Mouse (Mus musculus) embryonic facial prominence, embryonic 13.5 days (tissue): Measurements from ENCODE around the gene Apom. TPM values are rescaled to one million over a fixed set of nuclear protein-coding genes. Genes with fewer than 3 reads are reported as not detected.
A peak's percentile ranks its signal among the peaks of the same experiment; 100 is the strongest.

Source experiments
- ATAC-seq: fragments of 200-750 bp; cut with Nextera tagmentation; 2 replicates; pipeline ENCODE4 v1.8.0; 2017; ENCODE audit warnings: low read depth; ENCODE audit not compliant: insufficient number of reproducible peaks, insufficient read depth, low FRiP score, low TSS enrichment
- H3K27ac ChIP-seq: fragments of 300-500 bp; sonication (generic); 2 replicates; pipeline ENCODE4 v1.5.1; 2015; ENCODE audit warnings: moderate library complexity, mild to moderate bottlenecking, inconsistent platforms
- H3K27me3 ChIP-seq: fragments of 300-500 bp; sonication (generic); 2 replicates; pipeline ENCODE4 v1.6.1; 2015; ENCODE audit warnings: mild to moderate bottlenecking, inconsistent platforms
- H3K36me3 ChIP-seq: fragments of 300-500 bp; sonication (generic); 2 replicates; pipeline ENCODE4 v1.6.1; 2015; ENCODE audit warnings: mild to moderate bottlenecking, inconsistent platforms
- H3K4me1 ChIP-seq: fragments of 300-500 bp; sonication (generic); 2 replicates; pipeline ENCODE4 v1.6.1; 2015; ENCODE audit warnings: inconsistent platforms
- H3K4me2 ChIP-seq: fragments of 300-500 bp; sonication (generic); 2 replicates; pipeline ENCODE4 v1.6.1; 2015; ENCODE audit warnings: moderate library complexity, mild to moderate bottlenecking, inconsistent platforms
- H3K4me3 ChIP-seq: fragments of 300-500 bp; sonication (generic); 2 replicates; pipeline ENCODE4 v1.5.1; 2015; ENCODE audit warnings: mild to moderate bottlenecking, inconsistent platforms
- H3K9ac ChIP-seq: fragments of 300-500 bp; sonication (generic); 2 replicates; pipeline ENCODE4 v1.6.1; 2015; ENCODE audit warnings: mild to moderate bottlenecking, inconsistent platforms
- H3K9me3 ChIP-seq: fragments of 300-500 bp; sonication (generic); 2 replicates; pipeline ENCODE4 v1.6.1; 2016; ENCODE audit warnings: inconsistent platforms
- WGBS: fragments of 180-500 bp; shearing (Covaris S2); methylation state at CpG from one replicate; pipeline ENCODE4 v1.1.7; 2015; ENCODE audit warnings: mixed read lengths; 5-methylcytosine and 5-hydroxymethylcytosine counted together
- polyA plus RNA-seq: library from polyadenylated mRNA; unstranded; fragments of >200 nt; fragmentation: Nextera tagmentation; extraction: Ambion mirVana; gene quantifications from 2 replicates; pipeline ENCODE4 v1.2.1, GENCODE M21; 2015

The Apom gene
- polyA plus RNA-seq, 1 experiment from 2014 or later = 0.28 TPM

DNA sequence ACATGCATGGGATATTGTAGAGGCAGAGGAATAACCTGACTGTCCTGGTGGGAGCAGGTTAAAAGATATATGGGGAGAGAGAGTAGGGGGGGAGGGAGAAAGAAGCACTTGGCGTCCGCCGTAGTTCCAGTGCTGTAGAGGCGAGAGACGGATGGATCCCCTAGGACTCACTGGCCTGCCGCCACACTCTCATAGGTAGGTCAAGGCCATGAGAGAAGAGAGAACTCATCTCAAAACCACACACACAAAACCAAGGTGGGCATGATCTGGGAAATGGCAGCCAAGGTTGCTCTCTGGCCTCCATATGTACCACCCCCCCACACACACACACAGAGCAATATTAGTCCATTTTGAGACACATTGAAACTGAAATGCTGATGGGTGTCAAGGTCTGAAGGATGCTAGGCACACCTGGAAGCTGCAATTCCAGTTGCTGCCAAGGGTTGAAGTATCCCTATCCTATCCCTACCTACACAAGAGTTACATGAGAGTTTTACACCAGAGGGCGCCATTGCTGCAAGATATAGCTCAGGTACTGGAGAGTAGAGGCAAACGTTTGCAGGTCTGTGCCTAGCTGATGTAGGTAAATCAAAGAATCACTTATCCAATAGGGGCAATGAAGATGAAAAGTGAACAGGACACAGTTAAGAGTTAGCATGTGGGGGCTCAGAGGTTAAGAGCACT, 34.6 kb upstream of the Apom start:
- Histone ChIP-seq H3K9ac (peak overlapping the region; percentile 73), H3K4me2 (peak overlapping the region; percentile 64), H3K27ac (peak overlapping the region; percentile 98), H3K27me3 (no peaks in the 10 kb centered on the region), H3K4me3 (peak overlapping the region; percentile 99), H3K9me3 (no peaks in the 10 kb centered on the region), H3K36me3 (peaks cover 15% of the 10 kb centered on the region), H3K4me1 (peaks cover 27% of the 10 kb centered on the region)
- no peak for ATAC-seq
- 72% methylated on average over 8 of the region's 8 CpGs for WGBS

DNA sequence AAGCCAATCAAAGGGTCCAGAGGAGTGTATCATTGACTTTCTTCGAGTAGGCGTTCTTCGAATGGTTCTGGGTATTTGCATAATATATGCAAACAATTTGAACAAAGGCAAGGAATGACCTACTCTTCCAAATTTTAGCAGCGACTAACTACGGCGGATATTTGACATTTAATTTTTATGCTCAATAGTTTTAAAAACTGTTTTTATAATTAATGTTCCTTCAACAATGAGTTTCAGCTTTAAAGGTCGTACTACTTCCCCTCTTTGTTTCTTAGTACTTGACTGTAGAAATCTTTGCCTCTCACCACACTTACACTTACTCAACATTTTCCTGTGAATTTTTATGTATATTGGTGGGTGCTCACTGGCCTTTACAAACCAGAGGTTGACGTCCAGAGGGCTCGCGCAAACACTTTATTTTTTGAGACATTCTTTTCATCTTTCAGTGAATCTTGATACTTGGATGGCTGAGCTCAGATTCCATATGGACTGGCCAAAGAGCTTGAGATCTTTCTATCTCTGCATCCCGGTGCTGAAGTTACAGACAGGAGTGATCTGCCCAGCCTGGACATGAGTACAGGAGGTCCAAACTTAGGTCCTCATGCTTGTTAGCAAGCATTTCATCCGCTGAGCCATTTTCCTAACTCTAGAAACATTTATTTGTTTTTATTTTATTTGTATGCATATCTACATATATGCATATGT, 33.8 kb upstream of the Apom start:
- ATAC-seq = peak; percentile 84; the same call in 1 of the 2 replicates
- peak overlapping the region; percentile 64 for H3K4me2 ChIP-seq
- H3K4me1 ChIP-seq = peaks cover 27% of the 10 kb centered on the region
- H3K27me3 ChIP-seq = no peaks in the 10 kb centered on the region
- peak overlapping the region; percentile 73 for H3K9ac ChIP-seq
- peak overlapping the region; percentile 99 for H3K4me3 ChIP-seq
- peak overlapping the region; percentile 98 for H3K27ac ChIP-seq
- no peaks in the 10 kb centered on the region for H3K9me3 ChIP-seq
- 21% methylated on average over 12 of the region's 12 CpGs for WGBS
- peaks cover 24% of the 10 kb centered on the region for H3K36me3 ChIP-seq

DNA sequence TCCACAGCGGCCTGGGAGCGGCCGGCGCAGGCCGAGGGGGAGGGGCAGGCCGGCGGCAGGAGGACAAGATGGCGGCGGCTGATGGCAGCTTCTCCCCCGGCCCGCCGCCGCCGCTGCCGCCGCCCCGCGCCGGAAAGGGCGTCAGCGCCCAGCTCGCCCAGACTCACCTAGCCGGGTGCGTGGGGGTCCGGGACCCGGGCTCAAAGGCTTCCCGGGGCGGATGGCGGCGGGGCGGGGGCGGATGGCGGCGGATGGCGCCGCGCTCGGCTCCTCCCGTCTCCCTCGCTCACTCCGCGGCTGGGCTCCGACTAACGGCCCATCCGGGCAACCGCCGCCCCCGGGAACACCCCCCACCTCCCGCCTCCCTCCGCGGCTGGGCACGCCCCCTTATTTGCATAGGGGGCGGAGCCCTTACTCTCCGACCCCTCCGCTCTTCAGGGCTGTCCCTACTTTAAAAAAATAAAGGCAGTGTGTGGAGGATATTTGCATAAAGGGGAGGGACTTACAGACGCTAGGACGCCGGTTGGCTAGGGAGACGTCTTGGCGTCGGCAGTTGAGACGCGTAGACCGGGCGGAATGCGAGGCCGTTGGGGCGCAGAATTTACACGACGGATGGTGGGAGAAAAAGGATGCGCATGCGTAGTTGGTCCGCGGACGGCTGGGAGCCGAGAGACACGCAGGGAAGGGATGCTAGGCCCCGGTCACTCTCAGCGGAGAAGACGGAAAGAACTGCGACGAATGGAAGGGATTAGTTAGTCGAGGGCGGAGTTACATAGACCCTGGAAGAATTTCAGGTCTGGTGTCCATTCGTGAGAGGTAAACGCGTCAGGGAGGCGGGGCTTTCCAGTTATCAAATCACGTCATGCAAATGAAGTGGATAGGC, 33.0 kb upstream of the Apom start, which contains the start of gene Prrc2a:
Gene Prrc2a (minus strand): TSS at position 330 of the 883 bp plus-strand sequence.
- Histone ChIP-seq H3K4me3 (peak within 1 kb of the TSS; percentile 99), H3K4me2 (peak within 1 kb of the TSS; percentile 94), H3K27ac (peak within 1 kb of the TSS; percentile 98), H3K36me3 (peaks cover 32% of the 10 kb centered on the region), H3K4me1 (peaks cover 27% of the 10 kb centered on the region), H3K27me3 (no peaks in the 10 kb centered on the region), H3K9ac (peak within 1 kb of the TSS; percentile 100), H3K9me3 (no peaks in the 10 kb centered on the region)
- peak; percentile 96 for ATAC-seq
- under 1% methylated on average over 75 of the region's 89 CpGs for WGBS

GRCm38 (mm10) chr17:35164218-35164567, 32.3 kb upstream of the Apom start:
- ATAC-seq = no peak
- Histone ChIP-seq H3K36me3 (peaks cover 38% of the 10 kb centered on the region), H3K9ac (peak overlapping the region; percentile 100), H3K4me2 (peak overlapping the region; percentile 94), H3K4me1 (peaks cover 27% of the 10 kb centered on the region), H3K27ac (peak overlapping the region; percentile 98), H3K4me3 (peak overlapping the region; percentile 99), H3K27me3 (no peaks in the 10 kb centered on the region), H3K9me3 (no peaks in the 10 kb centered on the region)
- under 1% methylated on average over 28 of the region's 28 CpGs for WGBS

DNA sequence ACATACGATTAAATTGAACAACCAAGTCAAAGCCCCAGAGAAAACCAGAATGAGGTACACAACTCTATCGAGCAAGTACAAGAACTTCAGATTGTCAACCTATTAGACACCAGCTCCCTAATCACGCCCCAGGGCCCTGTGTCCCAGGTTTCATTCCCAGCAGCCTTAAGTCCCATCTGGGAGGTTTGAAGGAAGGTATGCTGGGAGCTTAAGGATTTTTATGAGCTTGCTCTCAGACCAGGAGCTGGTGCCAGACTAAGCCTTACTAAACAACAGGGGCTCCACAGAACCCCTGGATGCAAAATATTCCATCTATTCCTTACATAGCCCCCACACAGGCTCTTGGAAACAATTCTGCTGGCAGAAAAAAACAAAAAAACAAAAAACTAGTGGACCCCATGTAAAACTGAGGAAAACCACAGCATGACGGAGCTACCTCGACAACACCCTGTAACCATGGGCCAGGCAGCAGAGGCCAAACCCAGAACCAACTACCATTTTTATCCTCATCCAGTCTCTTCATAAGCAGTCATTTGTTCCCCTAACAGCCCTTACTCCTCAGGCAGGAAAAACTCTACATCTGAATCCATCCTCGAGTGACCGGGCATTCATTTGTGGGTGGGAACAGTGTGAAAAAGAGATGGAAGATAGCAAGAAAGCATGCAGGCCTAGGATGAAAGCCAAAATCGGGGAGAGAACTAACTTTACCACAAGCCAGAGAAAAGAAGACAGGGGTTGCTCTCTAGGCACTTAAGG, 31.7 kb upstream of the Apom start:
- H3K27ac ChIP-seq = peak overlapping the region; percentile 98
- no peaks in the 10 kb centered on the region for H3K9me3 ChIP-seq
- peak overlapping the region; percentile 99 for H3K4me3 ChIP-seq
- no peaks in the 10 kb centered on the region for H3K27me3 ChIP-seq
- peaks cover 45% of the 10 kb centered on the region for H3K36me3 ChIP-seq
- 9% methylated on average over 8 of the region's 8 CpGs for WGBS
- H3K4me1 ChIP-seq = peaks cover 27% of the 10 kb centered on the region
- peak overlapping the region; percentile 94 for H3K4me2 ChIP-seq
- peak overlapping the region; percentile 100 for H3K9ac ChIP-seq
- no peak for ATAC-seq

- Histone ChIP-seq H3K4me3 (peak overlapping the region; percentile 99), H3K9me3 (no peaks in the 10 kb centered on the region), H3K27ac (no peak overlapping the region), H3K4me1 (peaks cover 27% of the 10 kb centered on the region), H3K36me3 (peaks cover 53% of the 10 kb centered on the region), H3K9ac (peak overlapping the region; percentile 100), H3K4me2 (peak overlapping the region; percentile 94), H3K27me3 (no peaks in the 10 kb centered on the region)
- WGBS = 35% methylated on average over 12 of the region's 12 CpGs
- no peak for ATAC-seq
These were observed 30.9 kb upstream of the Apom start for GRCm38 (mm10) chr17:35162730-35163129.

GRCm38 (mm10) chr17:35162121-35162520, 30.3 kb upstream of the Apom start:
- no peak for ATAC-seq
- H3K4me2 ChIP-seq = peak overlapping the region; percentile 94
- H3K4me1 ChIP-seq = peaks cover 27% of the 10 kb centered on the region
- no peaks in the 10 kb centered on the region for H3K27me3 ChIP-seq
- no peaks in the 10 kb centered on the region for H3K9me3 ChIP-seq
- peaks cover 59% of the 10 kb centered on the region for H3K36me3 ChIP-seq
- H3K27ac ChIP-seq = no peak overlapping the region
- H3K4me3 ChIP-seq = peak overlapping the region; percentile 99
- peak overlapping the region; percentile 100 for H3K9ac ChIP-seq
- 74% methylated on average over 14 of the region's 14 CpGs for WGBS

GRCm38 (mm10) chr17:35161421-35161820, 29.6 kb upstream of the Apom start:
- Histone ChIP-seq H3K9ac (peak overlapping the region; percentile 100; the same call in 1 of the 2 replicates), H3K9me3 (no peaks in the 10 kb centered on the region), H3K4me3 (no peak overlapping the region), H3K27me3 (no peaks in the 10 kb centered on the region), H3K4me2 (no peak overlapping the region), H3K36me3 (peaks cover 66% of the 10 kb centered on the region), H3K27ac (no peak overlapping the region), H3K4me1 (peaks cover 24% of the 10 kb centered on the region)
- 86% methylated on average over 11 of the region's 11 CpGs for WGBS
- no peak for ATAC-seq

DNA sequence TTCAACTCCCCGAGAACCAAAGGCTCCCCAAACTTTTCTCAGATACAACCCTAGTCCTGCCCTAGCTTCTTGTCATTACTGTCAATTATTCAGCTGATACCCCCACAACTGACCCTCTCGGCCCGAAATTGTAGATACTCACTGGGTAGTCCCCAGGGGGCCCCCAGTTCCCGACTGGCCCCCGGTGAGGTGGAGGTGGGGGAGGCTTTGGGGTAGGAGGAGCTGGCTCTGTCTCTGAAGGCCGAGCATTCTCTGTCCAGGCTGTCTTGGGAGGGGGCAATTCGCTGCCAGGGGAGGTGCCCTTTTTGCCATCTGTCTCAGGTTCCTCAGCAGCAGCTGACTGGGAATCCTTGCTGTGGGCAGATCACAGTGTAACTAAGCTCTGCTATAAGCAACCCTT, 27.8 kb upstream of the Apom start:
- Histone ChIP-seq H3K9me3 (no peaks in the 10 kb centered on the region), H3K4me3 (no peak overlapping the region), H3K9ac (no peak overlapping the region), H3K27me3 (no peaks in the 10 kb centered on the region), H3K36me3 (peaks cover 84% of the 10 kb centered on the region), H3K27ac (no peak overlapping the region), H3K4me2 (no peak overlapping the region), H3K4me1 (peaks cover 30% of the 10 kb centered on the region)
- 85% methylated on average over 7 of the region's 7 CpGs for WGBS
- ATAC-seq = no peak

DNA sequence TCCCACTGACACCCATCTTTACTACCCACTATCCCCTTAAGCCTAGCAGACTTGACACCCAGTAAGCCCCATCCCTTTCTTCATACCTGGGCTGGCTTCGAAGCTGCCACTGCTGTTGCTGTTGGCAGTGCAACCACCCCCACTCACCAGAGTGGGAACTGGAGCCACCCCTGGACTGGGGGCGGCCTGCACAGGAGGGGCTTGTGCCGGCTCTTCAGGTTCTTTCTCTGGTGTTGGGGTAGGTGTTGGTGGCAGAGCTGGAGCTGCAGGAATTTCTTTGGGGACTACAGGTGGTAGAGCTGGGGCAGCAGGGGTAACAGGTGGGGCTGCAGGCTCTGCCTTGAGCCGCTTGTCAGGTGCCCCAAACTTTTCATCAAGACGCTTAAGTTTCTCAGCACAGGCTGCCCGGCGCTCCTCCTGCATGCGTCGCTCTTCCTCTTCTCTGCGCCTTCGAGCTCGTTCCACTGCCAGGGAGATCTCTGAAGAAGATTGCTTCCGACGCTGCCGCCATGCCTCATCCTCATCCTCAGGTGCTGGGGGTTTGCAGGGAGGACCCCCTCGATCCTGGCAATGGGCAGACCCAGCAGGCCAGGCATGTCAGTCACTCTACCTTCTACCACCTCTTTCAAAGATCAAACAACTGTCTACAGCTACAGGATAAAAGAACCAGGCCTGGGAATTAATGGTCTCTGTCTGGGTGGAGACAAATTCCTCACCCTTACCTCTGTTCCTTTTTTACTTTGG, 27.2 kb upstream of the Apom start:
- no peaks in the 10 kb centered on the region for H3K27me3 ChIP-seq
- H3K36me3 ChIP-seq = peaks cover 90% of the 10 kb centered on the region
- H3K4me1 ChIP-seq = peaks cover 36% of the 10 kb centered on the region
- no peak for ATAC-seq
- no peak overlapping the region for H3K9ac ChIP-seq
- no peaks in the 10 kb centered on the region for H3K9me3 ChIP-seq
- no peak overlapping the region for H3K4me2 ChIP-seq
- H3K4me3 ChIP-seq = no peak overlapping the region
- WGBS = 91% methylated on average over 16 of the region's 16 CpGs
- H3K27ac ChIP-seq = no peak overlapping the region
